Mouse (Mus musculus): Measurements from ENCODE around the gene Ralgps1. TPM values are rescaled to one million over a fixed set of nuclear protein-coding genes. Genes with fewer than 3 reads are reported as not detected.
"Not testable (repeated sequence)": the region's sequence is repeated elsewhere in the genome, so short reads cannot be mapped to it uniquely, and the experiment has no call there.

Ralgps1 gene
- total RNA-seq, 2 experiments from 2014 or later, result 7.5 to 7.6 TPM

DNA sequence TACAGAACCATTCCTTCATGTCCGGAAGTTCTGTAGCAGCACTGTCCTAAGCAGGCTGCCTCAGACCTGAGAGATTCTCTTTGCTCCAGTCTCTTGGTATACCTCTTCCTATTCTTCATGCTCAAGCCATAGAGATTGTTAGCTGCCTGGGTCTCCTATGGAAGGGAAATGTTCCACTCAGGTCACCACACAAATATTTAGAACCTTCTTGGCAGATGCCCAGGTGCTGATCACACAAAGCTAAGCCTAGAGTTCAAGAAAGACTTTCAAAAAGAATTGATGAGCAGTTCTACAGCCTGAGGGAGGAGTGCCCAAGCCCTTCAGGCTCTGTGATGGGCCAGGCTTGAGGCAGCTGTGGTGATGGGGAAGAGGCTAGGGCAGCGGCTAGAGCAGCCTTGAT lies 242.3 kb downstream of the Ralgps1 start:
- no peak for DNase-seq
- intact Hi-C loops (cut with DNase I), result no loop called here

- DNase-seq, result no peak
- intact Hi-C loops (cut with DNase I), result no loop called here
Measured at GRCm38 (mm10) chr2:33127271-33127670, 244.0 kb downstream of the Ralgps1 start.

GRCm38 (mm10) chr2:33122856-33123255 lies 248.4 kb downstream of the Ralgps1 start:
- intact Hi-C loops (cut with DNase I), result no loop called here
- DNase-seq, result no peak

DNA sequence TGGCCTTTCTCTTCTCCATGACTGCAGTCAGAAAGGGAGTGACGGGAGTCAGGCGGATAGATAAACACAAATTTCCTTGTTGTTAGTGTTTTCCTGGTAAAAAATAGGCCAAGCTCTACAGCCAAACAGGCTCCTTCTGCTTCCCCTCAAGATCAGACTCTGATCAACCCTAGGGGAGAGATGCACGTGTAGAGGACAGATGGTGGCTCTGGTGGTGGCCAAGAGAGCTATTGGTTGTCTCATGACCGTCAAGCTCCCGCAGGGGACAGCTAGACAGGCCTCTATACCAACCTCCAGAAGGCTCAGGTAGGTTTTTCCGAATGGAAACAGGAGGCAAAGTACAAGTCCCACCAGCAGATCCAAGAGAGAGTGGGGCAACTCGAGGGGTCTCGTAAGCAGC lies 270.8 kb downstream of the Ralgps1 start:
- intact Hi-C loops (cut with DNase I), result no loop called here
- DNase-seq, result no peak

DNA sequence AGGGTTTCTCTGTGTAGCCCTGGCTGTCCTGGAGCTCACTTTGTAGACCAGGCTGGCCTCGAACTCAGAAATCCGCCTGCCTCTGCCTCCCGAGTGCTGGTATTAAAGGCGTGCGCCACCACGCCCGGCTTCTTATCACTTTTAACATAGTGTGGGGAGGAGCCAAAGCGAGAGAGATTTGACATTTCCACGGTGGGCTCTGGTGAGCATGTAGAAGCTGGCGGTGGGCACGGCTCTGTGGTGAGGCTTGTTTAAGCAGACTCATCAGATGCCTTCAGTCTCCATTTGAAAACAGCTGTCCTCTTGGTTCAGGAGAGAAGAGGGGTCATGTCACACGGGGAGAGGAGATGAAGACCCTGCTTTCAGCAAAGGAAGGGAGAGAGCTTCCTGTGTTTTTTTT lies 274.0 kb downstream of the Ralgps1 start:
- intact Hi-C loops (cut with DNase I); DNase-seq: not testable (repeated sequence)

GRCm38 (mm10) chr2:33095221-33095671 lies 276.0 kb downstream of the Ralgps1 start:
- no peak for DNase-seq
- intact Hi-C loops (cut with DNase I), result no loop called here

GRCm38 (mm10) chr2:33090620-33091520 lies 280.4 kb downstream of the Ralgps1 start:
- no peak for DNase-seq
- intact Hi-C loops (cut with DNase I), result no loop called here

GRCm38 (mm10) chr2:33090033-33090400 lies 281.3 kb downstream of the Ralgps1 start:
- intact Hi-C loops (cut with DNase I); DNase-seq: not testable (repeated sequence)

- intact Hi-C loops (cut with DNase I), result no loop called here
- no peak for DNase-seq
Measured at GRCm38 (mm10) chr2:33089356-33090032, 281.8 kb downstream of the Ralgps1 start.

- intact Hi-C loops (cut with DNase I), result no loop called here
- DNase-seq, result no peak
Measured at GRCm38 (mm10) chr2:33086671-33087363, 284.5 kb downstream of the Ralgps1 start.

DNA sequence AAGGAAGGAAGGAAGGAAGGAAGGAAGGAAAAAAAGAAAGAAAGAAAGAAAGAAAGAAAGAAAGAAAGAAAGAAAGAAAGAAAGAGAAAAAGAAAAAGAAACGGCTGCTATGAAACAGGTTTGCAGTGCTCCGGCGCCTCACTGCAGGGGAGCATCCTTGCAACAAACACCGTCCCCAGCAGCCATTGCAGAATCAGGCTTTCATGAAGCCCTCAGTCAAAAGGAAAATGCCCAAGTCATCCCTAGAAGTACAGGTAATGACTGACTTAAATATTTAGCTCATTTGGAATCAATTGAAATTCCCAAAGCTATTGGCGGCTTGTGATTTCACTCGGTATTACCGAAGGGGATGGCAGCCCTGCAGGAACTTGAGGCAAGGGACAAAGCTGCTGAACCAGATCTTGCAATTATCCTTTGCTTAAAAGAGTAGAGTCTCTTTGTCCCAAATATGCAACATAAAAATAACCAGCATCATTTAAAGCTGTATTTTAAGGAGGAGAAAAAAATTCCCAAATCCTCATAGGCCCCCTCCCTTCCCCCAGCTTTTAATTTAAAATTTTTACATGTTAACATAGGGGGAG lies 285.2 kb downstream of the Ralgps1 start:
- intact Hi-C loops (cut with DNase I), result no loop called here

DNA sequence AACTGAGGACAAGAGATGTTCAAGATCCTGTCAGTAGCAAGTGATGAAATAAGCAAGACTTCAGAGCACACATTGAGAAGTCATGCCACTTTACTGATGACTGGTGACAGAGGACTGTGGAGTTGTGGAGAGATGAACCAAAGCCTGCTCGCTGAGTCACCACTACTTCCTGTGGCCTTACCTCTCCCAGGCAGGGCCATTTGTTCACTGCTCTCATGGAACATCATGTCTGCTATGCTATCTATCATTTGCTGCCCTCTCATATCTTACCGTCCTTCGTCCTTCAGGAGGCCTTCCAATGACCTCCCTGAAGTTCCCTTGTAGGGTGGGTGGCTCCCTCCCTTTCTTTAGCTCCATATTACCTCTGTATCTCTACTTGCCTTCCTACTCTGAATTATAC lies 287.1 kb downstream of the Ralgps1 start:
- DNase-seq, result no peak
- intact Hi-C loops (cut with DNase I), result no loop called here

More for the DNA sequence above, 285.2 kb downstream of the Ralgps1 start:
- no peak for DNase-seq

Small RNA genes lying within 50 kb of the gene (microRNA-seq; reads per million reads assigned to microRNA genes)
- 0 reads per million in 2 experiments for gene Gm25998

Other genes starting within 250 kb of the Ralgps1 start
- 1 to 10 TPM; 4.1 to 4.2 TPM for gene Garnl3, start 239.8 kb downstream of the Ralgps1 start, total RNA-seq (2021)
- gene Angptl2, start 155.4 kb downstream of the Ralgps1 start, total RNA-seq (2021), result 10 to 100 TPM; 83.2 to 85.0 TPM
- gene Zbtb34, start 59.8 kb upstream of the Ralgps1 start, total RNA-seq (2021), result 10 to 100 TPM; 16.1 to 16.4 TPM
- 10 to 100 TPM; 22.6 to 23.7 TPM for gene Zbtb43, start 97.1 kb upstream of the Ralgps1 start, total RNA-seq (2021)